Mouse (Mus musculus) layer of hippocampus, adult 8-10 months (tissue): ENCODE measurements around the gene Usp17lb. TPM values are rescaled to one million over a fixed set of nuclear protein-coding genes. Genes with fewer than 3 reads are reported as not detected.
"Not testable (repeated sequence)": the region's sequence is repeated elsewhere in the genome, so short reads cannot be mapped to it uniquely, and the experiment has no call there.

ENCODE experiments used
- DNase-seq, 2 experiments: peaks; one replicate each; pipeline ENCODE4 v3.0.0; 2022; ENCODE audit warnings: low spot score in 2 of 2
- total RNA-seq, 4 experiments: library from RNA; stranded (reverse); gene quantifications; 2 replicates each; pipeline ENCODE4 v1.2.4; 2022

Gene Usp17lb
- total RNA-seq, result not detected

DNA sequence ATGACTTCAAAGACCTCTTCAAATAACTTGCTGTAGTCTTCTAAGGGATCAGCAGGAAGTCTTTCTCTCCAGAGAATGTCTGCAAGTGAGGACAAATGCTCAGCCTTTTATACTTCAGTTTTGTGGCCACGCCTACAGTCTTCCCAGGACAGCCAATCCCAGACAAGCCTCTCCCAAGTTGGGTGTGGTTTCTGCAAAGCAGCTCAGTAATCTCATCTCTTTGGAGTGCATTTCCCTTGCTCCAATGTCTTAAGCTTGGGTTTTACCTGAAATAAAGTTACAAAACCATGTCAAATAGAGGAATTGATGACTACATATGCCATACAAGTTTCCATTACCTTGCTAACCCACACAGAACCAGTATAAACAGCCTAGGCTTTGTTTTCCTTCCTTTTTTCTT lies at the start of gene Usp17lb:
Gene Usp17lb (minus strand): TSS at position 101 of the 400 bp plus-strand sequence.
- no peak for DNase-seq

GRCm38 (mm10) chr7:104877731-104878130 lies 35.3 kb upstream of the Usp17lb start, which contains the start of gene Olfr665:
TSS of gene Olfr665 (plus strand) at chr7:104878031.
- no peak for DNase-seq

GRCm38 (mm10) chr7:104861381-104861780 lies 19.0 kb upstream of the Usp17lb start:
- DNase-seq, result no peak

- DNase-seq, result no peak
Observed at GRCm38 (mm10) chr7:104857683-104858082, 15.3 kb upstream of the Usp17lb start.

GRCm38 (mm10) chr7:104856709-104857108 lies 14.3 kb upstream of the Usp17lb start, which contains the start of gene Usp17la:
TSS of gene Usp17la (plus strand) at chr7:104857009.
- not testable (repeated sequence) for DNase-seq

- no peak for DNase-seq
Observed at GRCm38 (mm10) chr7:104855248-104855750, 12.9 kb upstream of the Usp17lb start.

DNA sequence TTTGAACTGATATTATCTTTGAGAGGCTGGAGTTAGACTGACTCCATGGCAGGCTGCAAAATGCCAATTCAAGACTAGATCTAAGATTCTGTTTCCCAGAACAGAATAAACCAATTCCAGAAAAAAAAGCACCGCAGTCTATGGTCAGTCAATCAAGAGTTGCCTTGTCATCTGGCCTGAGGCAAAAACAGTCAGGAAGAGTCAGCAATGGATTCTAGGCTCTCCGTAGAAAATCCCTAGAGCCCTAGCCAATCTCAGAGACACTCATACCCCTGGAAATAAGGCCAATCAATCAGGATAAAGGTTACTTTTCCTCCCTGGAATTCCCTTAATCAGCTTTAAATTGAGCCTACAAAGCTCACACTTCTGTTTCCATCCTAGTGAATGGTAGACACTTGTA lies 9.1 kb upstream of the Usp17lb start:
- not testable (repeated sequence) for DNase-seq

- no peak for DNase-seq
Observed at GRCm38 (mm10) chr7:104843731-104844287, 1.4 kb upstream of the Usp17lb start.

GRCm38 (mm10) chr7:104810335-104810734 lies 32.1 kb downstream of the Usp17lb start:
- DNase-seq, result not testable (repeated sequence)

- no peak for DNase-seq
Observed at GRCm38 (mm10) chr7:104790796-104791195, 51.6 kb downstream of the Usp17lb start.

Other genes starting within 250 kb of the Usp17lb start
- not detected for gene Olfr655, start 240.8 kb downstream of the Usp17lb start, total RNA-seq
- not detected for gene Olfr656, start 228.6 kb downstream of the Usp17lb start, total RNA-seq
- not detected for gene Olfr657, start 217.8 kb downstream of the Usp17lb start, total RNA-seq
- gene Olfr658, start 195.3 kb downstream of the Usp17lb start, total RNA-seq, result not detected
- gene Olfr659, start 175.8 kb downstream of the Usp17lb start, total RNA-seq, result not detected
- not detected for gene Olfr661, start 156.1 kb downstream of the Usp17lb start, total RNA-seq
- gene Usp17le, start 65.1 kb downstream of the Usp17lb start, total RNA-seq, result not detected
- gene Usp17la, start 14.4 kb upstream of the Usp17lb start, total RNA-seq, result not detected
- not detected for gene Olfr665, start 35.4 kb upstream of the Usp17lb start, total RNA-seq
- gene Olfr666, start 53.3 kb upstream of the Usp17lb start, total RNA-seq, result not detected
- not detected for gene Olfr667, start 78.9 kb upstream of the Usp17lb start, total RNA-seq
- gene Olfr668, start 85.5 kb upstream of the Usp17lb start, total RNA-seq, result not detected
- not detected for gene Olfr669, start 91.6 kb upstream of the Usp17lb start, total RNA-seq
- gene Olfr670, start 120.0 kb upstream of the Usp17lb start, total RNA-seq, result not detected
- not detected for gene Olfr671, start 136.5 kb upstream of the Usp17lb start, total RNA-seq
- not detected for gene Olfr672, start 159.4 kb upstream of the Usp17lb start, total RNA-seq
- not detected for gene Olfr675, start 185.9 kb upstream of the Usp17lb start, total RNA-seq
- not detected for gene Olfr676, start 190.1 kb upstream of the Usp17lb start, total RNA-seq
- gene Olfr677, start 208.8 kb upstream of the Usp17lb start, total RNA-seq, result not detected
- not detected for gene Olfr678, start 221.9 kb upstream of the Usp17lb start, total RNA-seq
- not detected for gene Olfr679, start 238.6 kb upstream of the Usp17lb start, total RNA-seq